Mouse (Mus musculus): Measurements from ENCODE around the gene Spn.

GRCm38 (mm10) chr7:127082995-127083394 is 54.6 kb downstream of the Spn start:
- no peak for TF ChIP-seq POLR2A (IDR thresholded peaks at IDR 0.05; ENCODE audit: control insufficient read depth in 1 of 2, insufficient read depth in 1 of 2, low read depth in 1 of 2, low read length in 2 of 2, poor library complexity in 1 of 2)
- TF ChIP-seq MEF2A (IDR thresholded peaks at IDR 0.05; ENCODE audit: extremely low read depth, insufficient replicate concordance, low read depth, low read length, poor library complexity, severe bottlenecking): no peak
- no peak for TF ChIP-seq JUND (IDR thresholded peaks at IDR 0.05; ENCODE audit: low read depth, low read length)
- TF ChIP-seq CTCF (IDR thresholded peaks at IDR 0.05 in 2 of 3, conservative IDR thresholded peaks at IDR 0.05 in 1 of 3; ENCODE audit: control insufficient read depth in 1 of 3, insufficient read depth in 1 of 3, low read depth in 2 of 3, low read length in 3 of 3, poor library complexity in 1 of 3, severe bottlenecking in 1 of 3): no peak
- no peak for TF ChIP-seq CHD2 (IDR thresholded peaks at IDR 0.05; ENCODE audit: low read length)
- no peak for TF ChIP-seq TBP (IDR thresholded peaks at IDR 0.05; ENCODE audit: low read depth, low read length)
- no peak for TF ChIP-seq ZNF384 (IDR thresholded peaks at IDR 0.05; ENCODE audit: low read depth, low read length)
- TF ChIP-seq GATA1 (IDR thresholded peaks at IDR 0.05; ENCODE audit: low read depth, low read length): no peak
- TF ChIP-seq ELF1 (IDR thresholded peaks at IDR 0.05; ENCODE audit: low read depth, low read length): no peak
